Mouse (Mus musculus) lung, adult 10 weeks (tissue): ENCODE results near the gene Mup19. TPM values are rescaled to one million over a fixed set of nuclear protein-coding genes. Genes with fewer than 3 reads are reported as not detected.

Experiments
- polyA plus RNA-seq: library from polyadenylated mRNA; stranded (reverse); fragments of 350-450 nt; fragmentation: Illumina TruSeq; extraction: RNeasy Lipid Tissue Mini Kit (QIAGEN cat#74804); gene quantifications from one replicate; pipeline ENCODE4 v1.2.3, GENCODE M21; 2014; ENCODE audit warnings: low read depth, low replicate concordance; ENCODE audit not compliant: insufficient read depth

The Mup19 gene
- polyA plus RNA-seq: not detected

GRCm38 (mm10) chr4:61782169-61782568, at the start of gene Mup19:
TSS of gene Mup19 (minus strand) at chr4:61782269.

Other genes with a start within 250 kb of the Mup19 start
- gene Mup17, start 186.4 kb downstream of the Mup19 start, polyA plus RNA-seq: not detected
- not detected for gene Mup18, start 108.1 kb downstream of the Mup19 start, polyA plus RNA-seq
- not detected for gene Mup5, start 53.0 kb upstream of the Mup19 start, polyA plus RNA-seq